Mouse (Mus musculus) lung, embryonic 14.5 days (tissue): ENCODE data around the gene Cdiptos. TPM values are rescaled to one million over a fixed set of nuclear protein-coding genes. Genes with fewer than 3 reads are reported as not detected.
A peak's percentile ranks its signal among the peaks of the same experiment; 100 is the strongest.

Experiments
- ATAC-seq: fragments of 200-750 bp; cut with Nextera tagmentation; 2 replicates; pipeline ENCODE4 v1.8.0; 2017; ENCODE audit warnings: mild to moderate bottlenecking, moderate TSS enrichment, moderate library complexity; ENCODE audit not compliant: insufficient read depth
- DNase-seq: peaks from one replicate; pipeline ENCODE4 v3.0.0-alpha.2; 2015
- H3K27ac ChIP-seq: fragments of 300-500 bp; sonication (generic); 2 replicates; pipeline ENCODE4 v1.5.1; 2014; ENCODE audit warnings: low read depth, mild to moderate bottlenecking, moderate library complexity
- H3K27me3 ChIP-seq: fragments of 300-500 bp; sonication (generic); 2 replicates; pipeline ENCODE4 v1.6.1; 2014; ENCODE audit warnings: low read length, control low read depth; ENCODE audit not compliant: insufficient read depth
- H3K36me3 ChIP-seq: fragments of 300-500 bp; sonication (generic); 2 replicates; pipeline ENCODE4 v1.6.1; 2014; ENCODE audit warnings: control low read depth; ENCODE audit not compliant: insufficient read depth
- H3K4me1 ChIP-seq: fragments of 300-500 bp; sonication (generic); 2 replicates; pipeline ENCODE4 v1.6.1; 2014; ENCODE audit warnings: antibody characterized with exemption, control low read depth; ENCODE audit not compliant: insufficient read depth
- H3K4me2 ChIP-seq: fragments of 300-500 bp; sonication (generic); 2 replicates; pipeline ENCODE4 v1.6.1; 2014; ENCODE audit warnings: mild to moderate bottlenecking
- H3K4me3 ChIP-seq: fragments of 300-500 bp; sonication (generic); 2 replicates; pipeline ENCODE4 v1.5.1; 2014; ENCODE audit warnings: low read depth, low read length
- H3K9ac ChIP-seq: fragments of 300-500 bp; sonication (generic); 2 replicates; pipeline ENCODE4 v1.6.1; 2014
- H3K9me3 ChIP-seq: fragments of 300-500 bp; sonication (generic); 2 replicates; pipeline ENCODE4 v1.6.1; 2016; ENCODE audit warnings: low read depth, low read length, control low read depth
- CTCF ChIP-seq: IDR thresholded peaks from 2 replicates; pipeline ENCODE4 v1.5.1; 2016; ENCODE audit warnings: antibody characterized with exemption, low read depth
- WGBS: fragments of 180-500 bp; shearing (Covaris S2); extraction: QIAGEN DNeasy Blood & Tissue Kit; methylation state at CpG from one replicate; pipeline ENCODE4 v1.1.7; 2014; 5-methylcytosine and 5-hydroxymethylcytosine counted together
- polyA plus RNA-seq: library from polyadenylated mRNA; unstranded; fragments of >200 nt; fragmentation: Nextera tagmentation; extraction: Ambion mirVana; gene quantifications from 2 replicates; pipeline ENCODE4 v1.2.1, GENCODE M21; 2014

The Cdiptos gene
- polyA plus RNA-seq, 1 experiment from 2014 or later: 1.5 TPM

GRCm38 (mm10) chr7:127017950-127018345, 42.0 kb upstream of the Cdiptos start:
- Histone ChIP-seq H3K36me3 (peaks cover 49% of the 10 kb centered on the region), H3K9ac (peak overlapping the region; percentile 41), H3K4me3 (0 out of 2 replicates have a peak overlapping the region, but pooled peaks have one; percentile 73), H3K9me3 (no peaks in the 10 kb centered on the region), H3K4me1 (peaks cover 9% of the 10 kb centered on the region), H3K4me2 (peak overlapping the region; percentile 87), H3K27ac (peak overlapping the region; percentile 79), H3K27me3 (no peaks in the 10 kb centered on the region)
- TF ChIP-seq CTCF: no peak
- WGBS: 21% methylated on average over 6 of the region's 6 CpGs
- DNase-seq (no peak), ATAC-seq (no peak)

DNA sequence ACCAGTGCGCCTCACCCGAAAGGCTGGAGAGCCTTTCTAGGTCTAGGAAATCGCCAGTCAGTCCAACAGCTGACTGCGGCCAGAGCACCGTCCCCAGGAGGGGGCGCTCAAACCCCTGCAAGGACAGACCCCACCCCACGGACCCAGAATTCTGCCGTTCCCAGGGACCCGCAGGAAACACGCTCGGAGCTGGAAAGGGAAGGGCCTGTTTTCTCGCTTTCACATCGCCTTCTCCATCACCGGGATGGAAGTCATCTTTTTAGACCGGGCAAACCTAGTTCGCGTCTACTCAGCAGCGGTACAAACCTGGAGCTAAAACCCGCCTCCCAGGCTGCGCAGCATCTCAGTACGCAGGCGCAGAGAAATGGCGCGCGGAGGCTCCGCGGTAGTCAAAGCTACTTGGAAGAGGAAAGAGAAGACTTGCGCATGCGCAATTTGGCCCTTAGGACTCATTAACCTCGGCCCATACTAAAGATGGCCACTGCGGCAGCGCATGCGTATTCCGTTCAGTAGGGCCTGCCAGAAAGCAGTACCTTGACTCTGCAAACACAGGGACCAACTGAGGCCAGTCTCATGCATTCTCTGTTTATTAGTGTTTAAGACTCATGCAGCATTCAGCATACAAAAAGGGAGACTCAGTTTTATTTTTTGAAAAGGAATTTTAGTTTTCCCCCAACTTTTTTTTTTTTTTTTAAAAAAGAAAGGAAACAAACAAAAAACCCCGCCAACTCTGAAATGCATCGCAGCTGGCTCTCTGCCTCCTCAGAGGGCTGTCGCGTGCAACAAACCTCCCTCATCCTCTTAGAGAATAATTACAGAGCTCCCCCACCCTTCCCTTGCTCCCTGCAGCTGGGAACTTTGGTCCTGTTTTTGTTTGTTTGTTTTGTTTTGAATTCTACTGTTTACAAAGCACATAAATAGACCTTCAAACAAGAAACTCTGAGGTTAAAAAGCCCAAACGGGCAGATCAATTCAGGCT, 41.4 kb upstream of the Cdiptos start, which contains the start of gene Pagr1a:
TSS of gene Pagr1a (minus strand) at position 382 of the 979 bp plus-strand sequence.
- Histone ChIP-seq H3K9ac (peak within 1 kb of the TSS; percentile 88), H3K27me3 (no peaks in the 10 kb centered on the region), H3K4me2 (peak within 1 kb of the TSS; percentile 87), H3K27ac (peak within 1 kb of the TSS; percentile 97), H3K4me1 (peaks cover 5% of the 10 kb centered on the region), H3K4me3 (peak within 1 kb of the TSS; percentile 73), H3K36me3 (peaks cover 49% of the 10 kb centered on the region), H3K9me3 (no peaks in the 10 kb centered on the region)
- DNase-seq: peak; percentile 100
- 1% methylated on average over 39 of the region's 39 CpGs for WGBS
- peak; percentile 91 for TF ChIP-seq CTCF
- peak; percentile 71 for ATAC-seq

DNA sequence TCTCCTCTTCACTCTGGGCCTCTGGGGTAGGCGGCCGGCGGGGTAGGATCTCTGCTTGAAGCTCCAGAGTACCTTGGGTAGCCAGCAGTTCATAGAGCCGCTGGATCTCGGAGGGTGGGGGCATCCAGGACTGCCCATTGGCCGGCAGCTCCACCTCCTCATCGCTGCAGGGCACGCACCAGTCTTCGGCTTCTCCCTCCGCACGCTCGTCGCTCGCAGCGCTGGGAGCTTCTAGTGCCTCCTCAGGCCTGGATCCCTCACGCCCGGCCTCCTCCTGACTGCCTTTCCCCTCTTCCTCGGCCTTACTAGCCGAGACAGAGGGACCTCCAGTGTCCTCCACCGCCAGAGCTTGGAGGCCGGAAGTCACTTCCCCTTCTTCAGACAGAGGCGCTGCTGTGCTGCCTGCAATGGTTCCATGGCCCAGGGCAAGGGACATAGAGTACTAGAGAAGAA, 40.6 kb upstream of the Cdiptos start:
- Histone ChIP-seq H3K4me2 (peak overlapping the region; percentile 87), H3K4me1 (peaks cover 5% of the 10 kb centered on the region), H3K36me3 (peaks cover 47% of the 10 kb centered on the region), H3K4me3 (peak overlapping the region; percentile 73), H3K27me3 (no peaks in the 10 kb centered on the region), H3K9me3 (no peaks in the 10 kb centered on the region), H3K27ac (peak overlapping the region; percentile 97), H3K9ac (peak overlapping the region; percentile 88)
- DNase-seq (no peak), ATAC-seq (peak; percentile 36)
- WGBS: 2% methylated on average over 20 of the region's 22 CpGs
- TF ChIP-seq CTCF: no peak

DNA sequence TGATC, 40.4 kb upstream of the Cdiptos start, which contains the start of gene Pagr1b:
TSS of gene Pagr1b (minus strand) at position 4 of the 5 bp plus-strand sequence.
- peak within 1 kb of the TSS; percentile 97 for H3K27ac ChIP-seq
- ATAC-seq (no peak), DNase-seq (no peak)
- no peaks in the 10 kb centered on the region for H3K9me3 ChIP-seq
- H3K4me3 ChIP-seq: peak within 1 kb of the TSS; percentile 73
- no peak for TF ChIP-seq CTCF
- no peaks in the 10 kb centered on the region for H3K27me3 ChIP-seq
- H3K4me1 ChIP-seq: peaks cover 5% of the 10 kb centered on the region
- H3K36me3 ChIP-seq: peaks cover 47% of the 10 kb centered on the region
- peak within 1 kb of the TSS; percentile 87 for H3K4me2 ChIP-seq
- peak within 1 kb of the TSS; percentile 88 for H3K9ac ChIP-seq

- DNase-seq (peak; percentile 72), ATAC-seq (peak; percentile 14; the same call in 1 of the 2 replicates)
- H3K27me3 ChIP-seq: no peaks in the 10 kb centered on the region
- 0% methylated on average over 10 of the region's 10 CpGs for WGBS
- H3K4me1 ChIP-seq: peaks cover 5% of the 10 kb centered on the region
- no peak for TF ChIP-seq CTCF
- peaks cover 47% of the 10 kb centered on the region for H3K36me3 ChIP-seq
- peak overlapping the region; percentile 87 for H3K4me2 ChIP-seq
- H3K9ac ChIP-seq: peak overlapping the region; percentile 88
- H3K4me3 ChIP-seq: peak overlapping the region; percentile 73
- peak overlapping the region; percentile 97 for H3K27ac ChIP-seq
- H3K9me3 ChIP-seq: no peaks in the 10 kb centered on the region
These were observed 40.2 kb upstream of the Cdiptos start for GRCm38 (mm10) chr7:127016081-127016480.

DNA sequence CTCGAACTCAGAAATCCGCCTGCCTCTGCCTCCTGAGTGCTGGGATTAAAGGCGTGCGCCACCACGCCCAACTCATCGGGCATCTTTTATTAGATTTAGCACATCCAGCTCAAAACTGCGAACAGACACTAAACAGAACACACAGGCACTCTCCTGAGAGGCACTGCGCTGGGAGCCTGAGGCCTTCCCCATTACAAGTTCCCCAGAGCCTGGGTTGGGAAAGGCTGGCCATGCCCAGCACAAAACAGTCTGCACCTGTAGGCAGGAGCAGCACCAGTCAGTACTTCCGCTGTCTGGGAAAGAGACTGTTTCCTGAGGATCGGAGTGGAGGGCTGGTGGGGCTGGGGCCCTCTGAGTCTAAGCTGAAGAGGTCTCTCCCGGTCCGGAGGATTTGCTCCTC, 39.1 kb upstream of the Cdiptos start:
- Histone ChIP-seq H3K4me2 (peak overlapping the region; percentile 87), H3K36me3 (peaks cover 47% of the 10 kb centered on the region), H3K9me3 (no peaks in the 10 kb centered on the region), H3K4me3 (peak overlapping the region; percentile 73; the same call in 1 of the 2 replicates), H3K27me3 (no peaks in the 10 kb centered on the region), H3K27ac (no peak overlapping the region), H3K9ac (no peak overlapping the region), H3K4me1 (peaks cover 5% of the 10 kb centered on the region)
- ATAC-seq (no peak), DNase-seq (no peak)
- TF ChIP-seq CTCF: no peak
- WGBS: 92% methylated on average over 12 of the region's 12 CpGs

GRCm38 (mm10) chr7:127014320-127014719, 38.4 kb upstream of the Cdiptos start, which contains the start of gene Mvp:
Gene Mvp (minus strand): TSS chr7:127014621.
- DNase-seq: peak; percentile 85
- H3K9ac ChIP-seq: peak within 1 kb of the TSS; percentile 52
- H3K27me3 ChIP-seq: no peaks in the 10 kb centered on the region
- H3K9me3 ChIP-seq: no peaks in the 10 kb centered on the region
- WGBS: 20% methylated on average over 11 of the region's 11 CpGs
- H3K27ac ChIP-seq: peak within 1 kb of the TSS; percentile 69
- peaks cover 45% of the 10 kb centered on the region for H3K36me3 ChIP-seq
- peaks cover 5% of the 10 kb centered on the region; the same call in 1 of the 2 replicates for H3K4me1 ChIP-seq
- H3K4me3 ChIP-seq: peak within 1 kb of the TSS; percentile 73
- peak within 1 kb of the TSS; percentile 87 for H3K4me2 ChIP-seq
- 0 out of 2 replicates have a peak, but pooled peaks have one; percentile 3 for ATAC-seq
- no peak for TF ChIP-seq CTCF
